Mouse (Mus musculus) adrenal gland, postnatal 25 days (tissue): ENCODE data around the gene Bmp8b. TPM values are rescaled to one million over a fixed set of nuclear protein-coding genes. Genes with fewer than 3 reads are reported as not detected.

ENCODE experiments used
- total RNA-seq: library from RNA; stranded (reverse); gene quantifications from 2 replicates; pipeline ENCODE4 v1.2.3, GENCODE M21; 2021

Gene Bmp8b
- total RNA-seq, 1 experiment from 2014 or later: not detected

Other genes starting within 250 kb of the Bmp8b start
- 132 and 141 TPM in 2 replicates for gene Cap1, start 219.1 kb upstream of the Bmp8b start, total RNA-seq
- 1.7 TPM in 1 of 2 replicates, not detected in the other for gene Mfsd2a, start 144.0 kb upstream of the Bmp8b start, total RNA-seq
- gene Mycl, start 109.5 kb upstream of the Bmp8b start, total RNA-seq: 1.1 and 1.2 TPM in 2 replicates
- gene Trit1, start 88.6 kb upstream of the Bmp8b start, total RNA-seq: 15.9 and 22.5 TPM in 2 replicates
- gene Oxct2b, start 11.1 kb downstream of the Bmp8b start, total RNA-seq: not detected in 2 replicates
- gene Ppie, start 34.8 kb downstream of the Bmp8b start, total RNA-seq: 44.3 and 49.8 TPM in 2 replicates
- gene Hpcal4, start 78.1 kb downstream of the Bmp8b start, total RNA-seq: 2.0 and 3.6 TPM in 2 replicates
- gene Nt5c1a, start 96.3 kb downstream of the Bmp8b start, total RNA-seq: 42.0 and 42.8 TPM in 2 replicates
- gene Heyl, start 128.4 kb downstream of the Bmp8b start, total RNA-seq: 3.8 and 4.0 TPM in 2 replicates
- gene Pabpc4, start 157.2 kb downstream of the Bmp8b start, total RNA-seq: 97.7 and 112 TPM in 2 replicates
- gene Oxct2a, start 218.5 kb downstream of the Bmp8b start, total RNA-seq: not detected in 2 replicates
- not detected in 2 replicates for gene Bmp8a, start 238.1 kb downstream of the Bmp8b start, total RNA-seq